Mouse (Mus musculus) hindbrain, embryonic 10.5 days (tissue): ENCODE measurements around the gene Tubd1. TPM values are rescaled to one million over a fixed set of nuclear protein-coding genes. Genes with fewer than 3 reads are reported as not detected.

Experiments
- DNase-seq: peaks from one replicate; pipeline ENCODE4 v3.0.0-alpha.2; 2017; ENCODE audit warnings: low spot score
- H3K27ac ChIP-seq: fragments of 300-500 bp; sonication (generic); 2 replicates; pipeline ENCODE4 v1.5.1; 2016; ENCODE audit warnings: mild to moderate bottlenecking, moderate library complexity
- H3K27me3 ChIP-seq: fragments of 300-500 bp; sonication (generic); 2 replicates; pipeline ENCODE4 v1.6.1; 2016; ENCODE audit warnings: mild to moderate bottlenecking; ENCODE audit not compliant: poor library complexity, insufficient read depth, severe bottlenecking
- H3K36me3 ChIP-seq: fragments of 300-500 bp; sonication (generic); 2 replicates; pipeline ENCODE4 v1.6.1; 2016; ENCODE audit warnings: mild to moderate bottlenecking, moderate library complexity
- H3K4me1 ChIP-seq: fragments of 300-500 bp; sonication (generic); replicated peaks from 2 replicates; pipeline ENCODE4 v1.6.1; 2016; ENCODE audit warnings: mild to moderate bottlenecking
- H3K4me3 ChIP-seq: fragments of 300-500 bp; sonication (generic); 2 replicates; pipeline ENCODE4 v1.5.1; 2016; ENCODE audit warnings: mild to moderate bottlenecking, moderate library complexity
- H3K9me3 ChIP-seq: fragments of 300-500 bp; sonication (generic); 2 replicates; pipeline ENCODE4 v1.6.1; 2016; ENCODE audit warnings: mild to moderate bottlenecking, moderate library complexity
- whole genome bisulfite sequencing: fragments of 180-500 bp; shearing (Covaris S2); methylation state at CpG from one replicate; pipeline ENCODE4 v1.1.7; 2016; 5-methylcytosine and 5-hydroxymethylcytosine counted together
- polyA plus RNA-seq: library from polyadenylated mRNA; unstranded; fragments of >200 nt; fragmentation: Nextera tagmentation; extraction: Ambion mirVana; gene quantifications from 2 replicates; pipeline ENCODE4 v1.2.1, GENCODE M21; 2016

Tubd1 gene
- polyA plus RNA-seq, 1 experiment from 2014 or later: 12.7 TPM

DNA sequence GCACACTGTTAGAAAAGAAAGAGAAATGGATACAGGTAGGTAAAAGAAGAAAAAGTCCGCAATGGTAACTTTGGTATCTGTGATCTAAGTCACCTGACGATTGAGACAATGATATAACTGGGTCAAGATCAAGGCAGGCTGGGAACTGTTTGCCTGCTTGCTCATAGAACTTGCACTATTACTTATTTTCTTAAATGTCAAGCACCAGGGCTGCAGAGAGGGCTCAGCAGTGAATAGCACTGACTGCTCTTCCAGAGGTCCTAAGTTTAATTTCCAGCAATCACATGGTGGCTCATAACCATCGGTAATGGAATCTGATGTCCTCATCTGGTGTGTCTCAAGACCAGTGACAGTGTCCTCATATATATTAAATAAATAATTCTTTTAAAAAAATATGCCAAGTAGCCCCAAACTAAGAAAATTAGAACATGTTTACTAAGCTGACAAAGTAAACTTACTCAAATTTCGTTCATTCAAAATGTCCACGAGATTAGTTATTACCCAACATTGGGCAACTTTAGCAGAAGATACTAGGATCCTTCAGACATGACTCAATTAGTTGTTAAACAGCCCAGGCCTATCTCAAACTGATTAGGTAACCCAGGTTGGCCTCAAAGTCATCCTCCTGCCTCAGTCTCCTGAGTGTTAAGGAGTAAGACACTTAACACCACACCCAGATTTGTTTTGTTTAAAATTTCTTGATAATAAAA lies 10.4 kb upstream of the Tubd1 start:
- 97% methylated on average over 5 of the region's 5 CpGs for WGBS
- DNase-seq: no peak
- no peaks in the 10 kb centered on the region for H3K9me3 ChIP-seq
- no peaks in the 10 kb centered on the region for H3K4me1 ChIP-seq
- no peak overlapping the region for H3K4me3 ChIP-seq
- H3K36me3 ChIP-seq: peaks cover 53% of the 10 kb centered on the region
- H3K27me3 ChIP-seq: no peaks in the 10 kb centered on the region
- no peak overlapping the region for H3K27ac ChIP-seq

DNA sequence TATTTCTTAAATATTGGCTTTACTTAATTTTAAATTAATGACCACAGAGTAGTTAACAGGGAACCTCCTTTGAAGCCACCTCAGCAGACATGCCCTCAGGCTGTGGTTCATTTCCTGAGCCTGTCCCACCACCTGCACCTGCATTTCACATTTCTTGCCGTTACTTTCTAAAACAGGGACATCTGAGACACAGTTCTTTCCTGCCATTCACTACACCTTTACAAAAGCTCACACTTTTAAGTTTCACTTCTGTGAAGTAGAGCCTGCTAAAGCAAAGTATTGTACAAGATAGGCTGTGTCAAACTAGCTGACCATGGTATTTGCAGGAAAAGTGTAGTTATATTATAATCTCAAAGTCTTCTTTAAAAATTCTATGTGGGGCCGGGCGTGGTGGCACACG lies 6.0 kb upstream of the Tubd1 start:
- 90% methylated on average over 4 of the region's 4 CpGs for WGBS
- no peak for DNase-seq
- Histone ChIP-seq H3K36me3 (peaks cover 24% of the 10 kb centered on the region), H3K27ac (no peak overlapping the region), H3K4me1 (peaks cover 15% of the 10 kb centered on the region), H3K4me3 (no peak overlapping the region), H3K27me3 (no peaks in the 10 kb centered on the region), H3K9me3 (no peaks in the 10 kb centered on the region)

DNA sequence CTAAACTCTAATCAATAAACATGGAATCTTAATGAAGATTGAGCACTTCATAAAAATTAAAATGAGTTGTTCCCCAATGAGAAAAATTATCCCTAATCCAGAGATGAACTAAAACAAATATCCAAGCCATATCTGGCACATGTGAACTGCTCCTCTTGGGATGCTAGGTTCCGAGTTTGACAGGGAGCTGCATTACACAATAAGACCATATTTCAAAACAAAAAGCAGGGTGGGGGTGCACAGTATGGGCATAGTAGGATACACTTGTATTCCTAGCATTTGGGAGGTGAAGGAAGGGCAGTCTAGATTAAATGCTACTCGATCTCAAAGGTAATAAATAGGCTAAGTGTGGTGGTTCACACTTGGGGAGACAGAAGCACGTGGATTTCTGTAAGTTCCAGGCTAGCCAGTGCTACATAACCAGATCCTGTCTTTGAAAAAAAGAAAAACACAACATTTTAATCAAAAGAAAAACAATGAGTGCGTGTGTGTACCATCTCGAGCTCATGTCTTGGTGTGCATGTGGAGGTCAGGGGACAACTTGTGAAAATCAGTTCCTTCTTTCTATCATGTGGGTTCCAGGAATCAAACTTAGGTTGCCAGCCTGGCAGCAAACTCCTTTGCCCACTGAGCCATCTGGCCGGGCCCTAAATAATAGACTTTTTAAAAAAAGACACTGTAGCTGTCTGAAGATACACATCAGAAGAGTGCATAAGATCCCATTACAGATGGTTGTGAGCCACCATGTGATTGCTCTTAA lies 4.9 kb upstream of the Tubd1 start:
- no peak for DNase-seq
- peaks cover 14% of the 10 kb centered on the region for H3K36me3 ChIP-seq
- WGBS: 93% methylated on average over 6 of the region's 6 CpGs

DNA sequence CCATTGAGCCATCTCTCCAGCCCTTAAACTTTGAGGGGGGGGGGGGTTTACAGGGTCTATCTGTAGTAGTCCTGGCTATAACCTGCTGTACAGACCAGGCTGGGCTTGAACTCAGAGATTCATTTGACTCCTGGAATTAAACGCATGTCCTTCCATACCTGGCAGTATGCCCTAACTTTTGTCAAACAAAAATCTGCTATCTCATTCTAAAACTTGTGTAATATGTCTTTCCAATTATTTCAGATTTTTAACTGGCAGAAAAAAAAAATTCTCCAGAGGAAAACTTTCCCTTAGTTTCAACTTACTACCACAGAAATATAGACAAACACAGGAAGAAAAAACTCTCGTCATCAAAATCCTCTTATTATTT lies 4.3 kb upstream of the Tubd1 start:
- Histone ChIP-seq H3K9me3 (no peaks in the 10 kb centered on the region), H3K27ac (no peak overlapping the region), H3K36me3 (peaks cover 13% of the 10 kb centered on the region), H3K27me3 (no peaks in the 10 kb centered on the region), H3K4me3 (no peak overlapping the region), H3K4me1 (peaks cover 21% of the 10 kb centered on the region)
- no peak for DNase-seq
- WGBS: 93% methylated on average over 2 of the region's 2 CpGs

More for the DNA sequence above, 4.9 kb upstream of the Tubd1 start:
- Histone ChIP-seq H3K4me3 (no peak overlapping the region), H3K27ac (no peak overlapping the region), H3K4me1 (peaks cover 18% of the 10 kb centered on the region), H3K9me3 (no peaks in the 10 kb centered on the region), H3K27me3 (no peaks in the 10 kb centered on the region)

DNA sequence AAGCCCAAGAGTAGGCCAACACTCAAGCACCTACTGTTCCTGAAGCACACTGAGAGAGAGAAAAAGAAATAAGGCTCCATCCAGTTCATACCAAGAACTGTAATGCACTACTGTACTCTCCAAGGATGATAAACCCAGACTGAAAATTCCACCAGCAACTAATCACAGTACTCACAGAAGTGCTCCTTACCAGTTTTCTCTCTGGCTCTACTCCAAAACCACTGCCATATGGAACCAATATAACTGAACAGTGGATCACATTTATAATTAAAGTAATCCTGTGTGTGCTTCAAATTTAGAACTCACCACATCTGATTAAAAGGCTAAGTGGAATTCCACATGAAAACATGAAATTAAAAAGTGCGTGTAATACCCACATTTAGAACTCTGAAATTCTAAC lies 1.9 kb upstream of the Tubd1 start:
- Histone ChIP-seq H3K27ac (no peak overlapping the region), H3K27me3 (no peaks in the 10 kb centered on the region), H3K9me3 (no peaks in the 10 kb centered on the region), H3K4me3 (no peak overlapping the region), H3K4me1 (peaks cover 25% of the 10 kb centered on the region), H3K36me3 (peaks cover 11% of the 10 kb centered on the region)
- WGBS: 90% methylated on average over 1 of the region's 1 CpGs
- DNase-seq: no peak

DNA sequence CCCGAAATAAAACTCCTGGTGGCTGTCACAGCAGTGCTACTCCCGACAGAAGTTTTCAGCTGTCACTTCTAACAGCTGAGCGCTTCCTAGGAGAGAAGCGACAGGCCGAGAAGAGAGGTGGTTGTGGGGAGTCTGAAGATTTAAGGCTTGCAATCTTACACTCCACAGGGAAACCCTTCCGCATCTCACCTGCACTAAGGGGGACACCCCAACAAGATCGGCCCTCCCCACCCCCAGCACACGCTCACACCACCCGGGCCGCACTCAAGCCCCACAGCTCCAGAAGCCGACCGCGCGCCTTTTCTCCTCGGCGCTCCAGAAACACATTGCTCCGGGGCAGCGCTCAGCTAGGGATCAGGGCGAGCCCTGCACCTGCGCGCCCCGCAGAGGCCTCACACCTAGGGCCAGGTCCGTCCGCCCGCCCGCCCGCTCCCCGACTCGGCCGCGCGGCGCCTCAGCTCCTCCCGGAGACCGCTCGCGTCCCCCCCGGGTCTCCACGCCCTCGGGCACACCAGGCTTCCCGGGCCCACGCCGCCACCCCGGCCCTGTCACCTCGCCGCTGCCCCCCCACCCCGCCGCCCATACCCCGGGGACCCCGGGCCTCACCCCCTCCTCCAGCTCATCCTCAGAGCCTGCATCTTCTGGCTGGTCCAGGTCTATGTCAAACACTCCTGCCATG lies 692 bp upstream of the Tubd1 start:
- H3K4me1 ChIP-seq: peaks cover 25% of the 10 kb centered on the region
- 2% methylated on average over 50 of the region's 50 CpGs for WGBS
- H3K27me3 ChIP-seq: no peaks in the 10 kb centered on the region
- H3K4me3 ChIP-seq: peak overlapping the region; percentile 98
- H3K36me3 ChIP-seq: peaks cover 8% of the 10 kb centered on the region; the same call in 1 of the 2 replicates
- DNase-seq: no peak
- H3K27ac ChIP-seq: peak overlapping the region; percentile 96
- no peaks in the 10 kb centered on the region for H3K9me3 ChIP-seq

DNA sequence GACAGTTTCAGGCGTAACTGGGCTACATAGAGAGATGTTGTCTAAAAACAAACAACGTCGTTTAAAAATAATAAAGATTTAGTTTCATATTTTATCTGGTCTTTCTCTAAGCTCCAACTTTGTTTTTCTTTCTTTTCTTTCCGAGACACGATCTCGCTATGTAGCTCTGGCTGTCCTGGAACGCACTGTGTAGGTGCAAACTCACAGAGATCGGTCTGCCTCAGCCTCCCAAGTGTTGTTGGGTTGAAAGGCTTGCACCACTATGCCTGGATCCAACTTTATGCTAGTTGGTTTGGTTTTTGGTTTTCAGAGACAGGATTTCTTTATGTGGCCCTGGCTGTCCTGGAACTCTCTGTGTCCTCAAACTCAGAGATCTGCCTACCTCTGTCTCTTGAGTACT lies 765 bp downstream of the Tubd1 start:
- Histone ChIP-seq H3K4me3 (peak overlapping the region; percentile 98), H3K27me3 (no peaks in the 10 kb centered on the region), H3K9me3 (no peaks in the 10 kb centered on the region), H3K4me1 (peaks cover 25% of the 10 kb centered on the region), H3K36me3 (peaks cover 18% of the 10 kb centered on the region), H3K27ac (peak overlapping the region; percentile 96)
- 79% methylated on average over 8 of the region's 8 CpGs for WGBS
- DNase-seq: no peak

DNA sequence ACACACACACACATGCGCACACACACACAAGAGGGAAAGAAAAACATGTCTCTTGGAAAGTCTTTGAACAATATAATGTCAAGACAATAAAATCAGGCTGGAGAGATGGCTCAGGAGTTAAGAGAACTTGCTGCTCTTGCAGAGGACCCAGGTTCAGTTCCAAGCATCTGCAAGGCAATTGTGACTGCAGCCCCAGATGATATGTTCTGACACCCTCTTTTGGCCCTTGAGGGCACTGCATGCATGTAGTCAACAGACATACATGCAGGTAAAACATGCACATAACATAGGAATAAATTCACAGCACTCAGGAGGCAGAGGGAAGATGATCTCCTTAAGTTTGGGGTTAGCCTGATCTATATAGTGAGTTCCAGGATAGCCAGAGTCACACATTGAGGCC lies 2.6 kb downstream of the Tubd1 start:
- WGBS: 97% methylated on average over 1 of the region's 1 CpGs

DNA sequence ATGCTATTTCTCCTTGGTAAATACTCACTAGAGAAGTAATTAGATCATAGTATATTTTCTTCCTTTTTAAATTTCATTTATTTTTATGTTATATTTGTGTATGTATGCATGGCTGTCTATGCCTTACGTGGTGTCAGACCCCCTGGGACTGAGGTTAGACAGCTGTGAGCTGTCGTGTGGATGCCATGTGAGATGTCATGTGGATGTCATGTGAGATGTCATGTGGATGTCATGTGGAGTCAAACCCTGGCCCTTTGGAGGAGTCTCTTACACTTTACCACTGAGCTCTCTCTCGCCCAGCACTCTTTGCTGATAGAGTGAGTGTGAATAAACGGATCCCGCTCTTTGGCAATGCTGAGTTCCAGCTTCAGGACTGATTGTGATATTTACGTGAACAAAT lies 8.7 kb downstream of the Tubd1 start:
- DNase-seq: no peak
- WGBS: 89% methylated on average over 6 of the region's 6 CpGs
- Histone ChIP-seq H3K36me3 (peaks cover 54% of the 10 kb centered on the region), H3K4me1 (no peaks in the 10 kb centered on the region), H3K27me3 (no peaks in the 10 kb centered on the region), H3K27ac (no peak overlapping the region), H3K9me3 (no peaks in the 10 kb centered on the region), H3K4me3 (no peak overlapping the region)

More for the DNA sequence above, 2.6 kb downstream of the Tubd1 start:
- Histone ChIP-seq H3K9me3 (no peaks in the 10 kb centered on the region), H3K4me1 (peaks cover 24% of the 10 kb centered on the region), H3K27ac (no peak overlapping the region), H3K36me3 (peaks cover 18% of the 10 kb centered on the region), H3K4me3 (no peak overlapping the region), H3K27me3 (no peaks in the 10 kb centered on the region)
- no peak for DNase-seq

DNA sequence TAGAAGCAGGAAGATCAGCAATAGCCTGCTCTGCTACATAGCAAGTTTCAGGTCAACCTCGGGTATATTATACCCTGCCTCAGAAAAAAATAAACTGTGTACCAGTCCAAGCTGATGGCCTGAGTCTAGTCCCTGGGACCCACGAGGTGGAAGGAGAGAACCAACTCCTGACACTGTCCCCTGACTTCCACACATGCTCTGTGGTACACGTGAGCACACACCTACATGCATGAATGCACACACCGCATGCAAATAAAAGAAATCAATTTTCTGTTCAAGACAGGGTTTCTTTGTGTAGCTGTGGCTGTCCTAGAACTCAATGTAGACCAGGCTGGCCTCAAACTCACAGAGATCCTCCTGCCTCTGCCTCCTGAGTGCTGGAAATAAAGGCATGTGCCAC lies 13.5 kb downstream of the Tubd1 start:
- no peak for DNase-seq
- H3K27me3 ChIP-seq: no peaks in the 10 kb centered on the region
- peaks cover 63% of the 10 kb centered on the region for H3K36me3 ChIP-seq
- no peaks in the 10 kb centered on the region for H3K4me1 ChIP-seq
- H3K9me3 ChIP-seq: no peaks in the 10 kb centered on the region
- no peak overlapping the region for H3K4me3 ChIP-seq
- no peak overlapping the region for H3K27ac ChIP-seq
- WGBS: 91% methylated on average over 4 of the region's 4 CpGs

DNA sequence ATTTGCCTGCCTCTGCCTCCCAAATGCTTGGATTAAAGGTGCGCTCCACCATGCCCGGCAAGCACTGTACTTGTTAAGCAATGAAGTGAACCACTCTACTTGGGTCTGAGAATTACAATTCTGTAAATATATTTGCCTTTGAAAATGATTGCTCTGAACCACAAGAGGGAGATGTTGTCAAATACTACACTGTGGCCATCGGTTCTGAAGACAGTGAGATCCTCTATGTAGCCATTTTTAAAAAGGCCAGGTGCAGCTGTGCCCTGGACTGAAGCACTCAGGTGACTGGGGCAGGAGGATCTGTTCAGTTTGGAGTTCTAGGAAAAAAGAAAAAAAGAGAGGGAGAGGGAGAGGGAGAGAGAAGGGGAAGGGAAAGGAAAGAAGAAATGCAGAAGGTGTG lies 23.6 kb downstream of the Tubd1 start:
- Histone ChIP-seq H3K9me3 (no peaks in the 10 kb centered on the region), H3K4me3 (no peak overlapping the region), H3K36me3 (peaks cover 8% of the 10 kb centered on the region; the same call in 1 of the 2 replicates), H3K27ac (no peak overlapping the region), H3K4me1 (peaks cover 10% of the 10 kb centered on the region), H3K27me3 (no peaks in the 10 kb centered on the region)
- WGBS: 77% methylated on average over 3 of the region's 3 CpGs
- DNase-seq: no peak

DNA sequence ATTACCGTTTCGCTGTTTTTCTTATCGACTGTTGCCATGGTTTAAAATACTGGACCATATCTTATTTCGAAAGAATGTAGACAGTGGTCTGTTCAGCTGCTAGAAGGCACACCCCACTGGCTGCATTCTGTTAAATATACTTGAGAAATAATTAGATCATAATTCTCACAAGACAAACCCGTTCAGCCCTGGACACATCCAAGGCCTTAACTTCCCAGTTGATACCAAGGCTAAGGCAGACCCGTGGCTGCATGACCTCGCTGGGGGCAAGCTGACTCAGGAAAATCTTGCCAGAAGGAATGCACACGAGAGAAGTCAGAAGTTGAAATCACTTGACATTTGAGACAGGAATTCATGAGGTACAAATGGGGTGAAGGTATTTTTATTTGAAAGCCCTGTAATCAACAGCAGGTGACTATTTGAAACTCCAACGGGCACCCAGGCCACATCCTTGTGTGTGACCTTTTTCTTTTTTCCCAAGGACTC lies 25.5 kb downstream of the Tubd1 start:
- Histone ChIP-seq H3K36me3 (peaks cover 5% of the 10 kb centered on the region; the same call in 1 of the 2 replicates), H3K4me3 (no peak overlapping the region), H3K27me3 (no peaks in the 10 kb centered on the region), H3K9me3 (no peaks in the 10 kb centered on the region), H3K27ac (no peak overlapping the region), H3K4me1 (peaks cover 10% of the 10 kb centered on the region)
- DNase-seq: peak; percentile 60
- 63% methylated on average over 9 of the region's 9 CpGs for WGBS
